Mouse (Mus musculus): ENCODE data around the gene Tradd. TPM values are rescaled to one million over a fixed set of nuclear protein-coding genes. Genes with fewer than 3 reads are reported as not detected.

Tradd gene
- total RNA-seq (2014; fragmentation: Nextera tagmentation), result 10.1 and 18.1 TPM in 2 replicates
- 14.0 and 15.0 TPM in 2 replicates for total RNA-seq (2017)

DNA sequence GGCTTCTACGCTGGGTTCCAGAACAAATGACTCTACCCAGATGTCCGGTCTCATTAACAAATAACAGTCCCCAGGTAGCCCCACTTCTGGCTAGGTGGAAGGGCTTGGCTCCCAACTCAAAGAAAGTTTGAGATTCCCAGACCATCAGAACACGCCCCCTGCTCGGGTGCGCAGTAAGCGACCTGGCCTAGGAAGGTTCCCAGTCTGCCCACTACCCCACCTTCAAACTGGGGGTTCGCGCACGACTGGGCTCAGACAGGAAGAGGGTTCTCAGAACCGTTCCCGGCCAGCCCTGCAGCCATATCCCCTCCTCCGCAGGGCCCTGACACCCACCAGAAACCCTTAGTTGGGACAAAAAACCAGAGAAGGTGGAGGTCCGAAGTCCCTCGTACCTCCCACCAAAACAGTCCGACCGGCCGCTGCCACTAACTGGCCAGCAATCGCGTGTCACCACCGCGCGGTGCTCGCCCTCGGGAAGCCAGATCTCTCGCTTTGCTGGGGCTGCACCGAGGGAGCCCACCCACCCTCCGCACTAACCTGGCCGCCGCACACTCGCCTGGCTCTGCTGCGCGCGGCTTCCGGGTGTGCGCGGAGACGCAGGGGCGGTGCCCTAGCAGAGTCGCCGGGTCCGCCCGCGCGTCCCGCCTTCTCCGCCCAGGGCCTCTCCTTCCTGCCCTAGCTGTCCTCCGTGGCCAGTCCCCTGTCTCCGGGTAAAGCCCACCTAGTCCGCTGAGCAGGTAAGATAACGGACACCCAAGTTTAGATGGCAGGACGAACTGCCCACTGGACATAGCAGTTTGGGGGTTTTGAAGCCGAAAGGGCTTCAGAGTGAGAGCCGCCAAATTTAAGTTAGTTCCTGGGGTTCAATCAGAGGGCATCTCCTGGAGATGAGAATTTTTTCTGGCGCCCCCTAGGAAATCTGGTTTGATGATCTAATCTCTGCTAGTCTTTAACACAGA, at the start of gene Tradd, which contains the start of gene Fbxl8:
TSS of gene Tradd (minus strand) at position 586 of the 959 bp plus-strand sequence.
TSS of gene Fbxl8 (plus strand) at position 625 of the 959 bp plus-strand sequence.
- peak; percentile 77 for ATAC-seq (replicated peaks; ENCODE audit: low FRiP score, low TSS enrichment, poor library complexity, severe bottlenecking)

- ATAC-seq (replicated peaks; ENCODE audit: low FRiP score, low TSS enrichment, poor library complexity, severe bottlenecking), result peak; percentile 15; the same call in 1 of the 2 replicates
These were observed 49.4 kb upstream of the Tradd start for GRCm38 (mm10) chr8:105313622-105314402.

GRCm38 (mm10) chr8:105312891-105313481, 48.6 kb upstream of the Tradd start:
- peak; percentile 77 for ATAC-seq (replicated peaks; ENCODE audit: low FRiP score, low TSS enrichment, poor library complexity, severe bottlenecking)

GRCm38 (mm10) chr8:105311718-105312117, 47.3 kb upstream of the Tradd start:
- peak; percentile 69 for ATAC-seq (replicated peaks; ENCODE audit: low FRiP score, low TSS enrichment, poor library complexity, severe bottlenecking)

- ATAC-seq (replicated peaks; ENCODE audit: low FRiP score, low TSS enrichment, poor library complexity, severe bottlenecking), result no peak
These were observed 45.7 kb upstream of the Tradd start for GRCm38 (mm10) chr8:105310118-105310517.

GRCm38 (mm10) chr8:105309142-105309847, 44.9 kb upstream of the Tradd start:
- no peak for ATAC-seq (replicated peaks; ENCODE audit: low FRiP score, low TSS enrichment, poor library complexity, severe bottlenecking)

- no peak for ATAC-seq (replicated peaks; ENCODE audit: low FRiP score, low TSS enrichment, poor library complexity, severe bottlenecking)
These were observed 44.0 kb upstream of the Tradd start for GRCm38 (mm10) chr8:105308428-105308827.

DNA sequence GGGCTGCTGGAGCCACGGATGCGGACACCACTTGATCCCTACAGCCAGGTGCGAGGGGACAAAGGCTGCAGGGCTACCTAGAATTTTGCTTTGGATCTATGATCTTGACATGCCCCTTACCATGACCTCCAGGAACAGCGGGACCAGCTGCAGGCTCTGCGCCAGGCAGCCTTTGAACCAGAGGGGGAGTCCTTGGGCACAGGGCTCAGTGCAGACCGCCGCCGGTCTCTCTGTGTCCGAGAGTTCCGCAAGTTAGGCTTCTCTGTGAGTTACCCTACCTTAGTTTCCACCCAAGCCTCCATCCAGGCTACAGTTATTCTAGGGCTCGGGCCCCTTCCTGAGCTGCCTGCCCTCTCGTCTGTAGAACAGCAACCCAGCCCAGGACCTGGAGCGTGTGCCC, 43.3 kb upstream of the Tradd start:
- ATAC-seq (replicated peaks; ENCODE audit: low FRiP score, low TSS enrichment, poor library complexity, severe bottlenecking), result no peak

- no peak for ATAC-seq (replicated peaks; ENCODE audit: low FRiP score, low TSS enrichment, poor library complexity, severe bottlenecking)
These were observed 41.8 kb upstream of the Tradd start for GRCm38 (mm10) chr8:105306146-105306691.

DNA sequence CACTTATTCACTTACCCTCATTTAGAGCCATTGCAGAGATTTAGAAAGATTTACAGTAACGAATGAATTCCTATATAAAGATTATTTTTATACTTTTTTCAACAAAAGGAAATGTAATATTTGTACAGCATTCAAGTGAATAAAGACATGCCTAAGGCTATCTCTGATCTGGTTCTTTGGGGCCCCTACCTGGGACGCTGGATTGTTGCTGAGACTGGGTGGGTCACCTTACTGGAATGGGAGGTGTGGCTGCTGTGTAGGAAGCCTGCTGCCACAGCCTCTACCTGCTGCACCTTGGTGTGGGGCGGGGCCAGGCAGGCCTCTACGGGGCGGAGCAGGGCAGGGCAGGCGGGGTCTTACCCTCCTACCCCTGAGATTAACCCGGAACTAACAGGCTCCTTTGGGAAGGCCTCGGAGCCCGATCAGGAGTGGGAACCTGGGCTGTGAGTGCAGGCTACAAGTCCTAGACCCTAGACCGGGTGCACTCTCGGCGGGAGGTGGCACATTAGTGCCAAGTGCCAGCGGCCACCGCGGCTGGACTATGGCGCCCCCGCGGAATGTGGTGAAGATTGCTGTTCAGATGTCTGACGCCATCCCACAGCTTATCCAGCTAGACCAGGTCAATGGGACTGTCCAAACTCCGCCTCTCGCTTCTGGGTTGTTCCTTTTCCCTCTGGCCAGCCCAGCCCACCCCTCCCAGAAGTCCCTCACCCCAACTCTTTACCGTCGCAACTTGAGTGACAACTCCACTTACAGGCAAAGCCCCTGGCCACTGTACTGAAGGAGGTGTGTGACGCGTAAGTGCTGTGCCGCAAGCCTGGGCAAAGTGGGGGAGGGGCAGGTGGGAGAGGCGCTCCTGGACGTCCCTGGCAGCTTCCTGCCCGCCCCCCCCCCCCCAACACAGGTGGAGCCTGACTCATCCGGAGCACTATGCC, 41.1 kb upstream of the Tradd start, which contains the start of gene Elmo3:
TSS of gene Elmo3 (plus strand) at position 391 of the 935 bp plus-strand sequence.
- peak; percentile 44 for ATAC-seq (replicated peaks; ENCODE audit: low FRiP score, low TSS enrichment, poor library complexity, severe bottlenecking)

DNA sequence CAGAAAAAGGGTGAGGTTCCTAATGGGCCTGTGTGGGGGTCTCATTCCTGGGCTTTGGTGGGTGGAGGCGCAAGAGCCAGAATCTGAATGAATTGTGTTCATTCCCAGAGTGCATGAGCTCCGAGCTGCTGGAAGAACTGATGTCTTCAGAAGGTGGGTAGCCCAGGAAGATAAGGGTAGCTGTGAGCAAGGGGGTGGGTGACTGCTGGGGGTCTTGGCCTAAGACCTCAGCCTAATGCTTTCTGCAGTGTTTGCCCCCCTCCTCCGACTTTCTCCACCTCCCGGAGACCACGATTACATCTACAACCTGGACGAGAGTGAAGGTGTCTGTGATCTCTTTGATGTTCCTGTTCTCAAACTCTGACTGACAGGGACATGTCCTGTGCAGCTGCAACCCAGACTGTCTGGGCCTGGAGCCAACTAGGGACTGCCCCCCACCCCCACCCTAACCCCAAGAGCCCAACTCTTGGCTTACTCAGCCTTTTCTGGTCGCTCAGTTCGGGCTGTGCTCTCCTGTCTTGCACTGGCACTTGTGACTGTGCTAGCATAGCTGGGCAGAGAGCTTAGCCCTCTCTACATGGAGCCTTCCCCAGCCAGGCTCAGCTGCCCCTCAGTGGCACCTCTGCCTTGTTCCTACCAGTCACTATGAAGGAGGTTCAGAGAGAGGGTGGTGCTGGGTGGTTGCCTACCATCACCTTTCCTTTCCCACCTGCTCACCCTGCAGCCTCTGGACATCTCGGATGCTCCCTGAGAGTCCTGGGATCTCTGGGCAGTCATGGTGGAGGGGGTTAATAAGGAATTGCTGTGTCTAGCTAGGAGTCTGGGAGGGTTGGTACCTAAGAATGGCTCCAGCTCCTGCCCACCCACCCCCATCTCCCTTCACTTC, 40.2 kb upstream of the Tradd start:
- peak; percentile 25 for ATAC-seq (replicated peaks; ENCODE audit: low FRiP score, low TSS enrichment, poor library complexity, severe bottlenecking)

GRCm38 (mm10) chr8:105303874-105304273, 39.5 kb upstream of the Tradd start:
- ATAC-seq (replicated peaks; ENCODE audit: low FRiP score, low TSS enrichment, poor library complexity, severe bottlenecking), result no peak

DNA sequence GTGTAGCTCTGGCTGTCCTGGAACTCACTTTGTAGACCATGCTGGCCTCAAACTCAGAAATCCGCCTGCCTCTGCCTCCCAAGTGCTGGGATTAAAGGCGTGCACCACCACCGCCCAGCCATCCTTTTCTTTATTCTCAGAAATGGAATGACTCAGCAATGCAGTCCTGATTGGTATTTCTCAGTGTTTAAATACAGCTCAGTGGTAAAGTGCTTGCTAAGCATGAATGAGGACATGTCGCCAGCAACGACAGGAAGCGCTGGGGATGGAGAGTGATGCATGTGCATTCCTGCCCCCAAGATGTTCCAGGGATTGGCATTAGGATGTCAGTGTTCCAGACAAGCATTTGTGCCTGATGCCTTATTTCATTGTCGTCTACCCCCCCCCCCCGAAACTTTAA, 39.0 kb upstream of the Tradd start:
- ATAC-seq (replicated peaks; ENCODE audit: low FRiP score, low TSS enrichment, poor library complexity, severe bottlenecking), result no peak

GRCm38 (mm10) chr8:105299962-105300361, 35.6 kb upstream of the Tradd start:
- ATAC-seq (replicated peaks; ENCODE audit: low FRiP score, low TSS enrichment, poor library complexity, severe bottlenecking), result peak; percentile 74

DNA sequence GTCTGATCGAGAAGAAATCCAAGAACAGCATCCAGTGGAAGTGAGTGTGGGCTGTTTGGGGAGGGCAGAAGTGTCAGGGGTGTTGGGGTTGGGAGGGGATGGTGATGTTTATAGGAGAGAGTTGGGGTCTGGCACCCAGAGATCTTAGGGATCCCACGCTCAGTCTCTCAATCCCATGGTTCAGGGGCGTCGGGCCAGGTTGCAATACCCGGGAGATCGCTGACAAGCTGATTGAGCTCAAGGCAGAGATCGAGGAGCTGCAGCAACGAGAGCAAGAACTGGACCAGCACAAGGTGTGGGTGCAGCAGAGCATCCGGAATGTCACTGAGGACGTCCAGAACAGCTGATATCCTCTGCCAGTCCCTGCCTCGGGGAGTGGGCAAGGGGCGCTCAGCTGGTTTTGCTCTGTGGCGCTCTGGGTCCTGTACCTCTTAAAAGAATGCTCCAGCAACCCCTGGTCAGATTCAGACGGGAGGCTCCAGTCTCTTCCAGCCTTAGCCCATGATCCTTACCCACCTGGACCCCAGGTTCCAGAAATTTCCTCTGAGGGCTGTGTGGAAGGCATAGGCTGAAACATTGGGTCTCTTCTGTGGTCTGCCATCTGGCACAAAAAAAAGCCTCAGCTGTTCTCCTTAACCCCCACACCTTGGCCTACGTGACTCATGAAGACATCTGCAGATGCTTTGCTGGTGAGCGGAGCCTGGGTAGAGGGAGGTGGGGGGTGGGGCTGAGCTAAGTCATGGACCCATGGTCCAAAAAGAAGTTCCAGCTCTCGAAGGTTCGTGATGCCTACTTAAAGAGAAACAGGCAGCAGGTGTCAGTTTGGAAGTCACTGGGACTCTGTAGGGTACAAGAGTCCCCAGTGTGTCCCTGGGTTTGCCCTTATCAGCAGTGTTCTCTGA, 34.2 kb upstream of the Tradd start:
- peak; percentile 13; the same call in 1 of the 2 replicates for ATAC-seq (replicated peaks; ENCODE audit: low FRiP score, low TSS enrichment, poor library complexity, severe bottlenecking)
